Mouse (Mus musculus) hindbrain, embryonic 11.5 days (tissue): ENCODE data around the gene Homer2. TPM values are rescaled to one million over a fixed set of nuclear protein-coding genes. Genes with fewer than 3 reads are reported as not detected.

Source experiments
- ATAC-seq: fragments of 200-750 bp; cut with Nextera tagmentation; 2 replicates; pipeline ENCODE4 v1.8.0; 2017; ENCODE audit warnings: mild to moderate bottlenecking, moderate TSS enrichment, moderate library complexity; ENCODE audit not compliant: low FRiP score
- DNase-seq: peaks from one replicate; pipeline ENCODE4 v3.0.0-alpha.2; 2015; ENCODE audit warnings: low spot score
- H3K27ac ChIP-seq: fragments of 300-500 bp; sonication (generic); 2 replicates; pipeline ENCODE4 v1.5.1; 2014; ENCODE audit warnings: mild to moderate bottlenecking, low read depth, low read length
- H3K27me3 ChIP-seq: fragments of 300-500 bp; sonication (generic); 2 replicates; pipeline ENCODE4 v1.6.1; 2014; ENCODE audit warnings: mild to moderate bottlenecking, low read length, moderate library complexity, mixed read lengths; ENCODE audit not compliant: control insufficient read depth, insufficient read depth
- H3K36me3 ChIP-seq: fragments of 300-500 bp; sonication (generic); 2 replicates; pipeline ENCODE4 v1.6.1; 2014; ENCODE audit warnings: mild to moderate bottlenecking, low read length, moderate library complexity, mixed read lengths; ENCODE audit not compliant: control insufficient read depth, insufficient read depth
- H3K4me1 ChIP-seq: fragments of 300-500 bp; sonication (generic); replicated peaks from 2 replicates; pipeline ENCODE4 v1.6.1; 2014; ENCODE audit warnings: low read length, mixed read lengths; ENCODE audit not compliant: control insufficient read depth, insufficient read depth
- H3K4me2 ChIP-seq: fragments of 300-500 bp; sonication (generic); replicated peaks from 2 replicates; pipeline ENCODE4 v1.6.1; 2014; ENCODE audit warnings: mild to moderate bottlenecking, low read depth, low read length
- H3K4me3 ChIP-seq: fragments of 300-500 bp; sonication (generic); 2 replicates; pipeline ENCODE4 v1.5.1; 2014; ENCODE audit warnings: low read depth, low read length
- H3K9ac ChIP-seq: fragments of 300-500 bp; sonication (generic); 2 replicates; pipeline ENCODE4 v1.6.1; 2014; ENCODE audit warnings: low read depth, low read length
- H3K9me3 ChIP-seq: fragments of 300-500 bp; sonication (generic); 2 replicates; pipeline ENCODE4 v1.6.1; 2016; ENCODE audit warnings: low read length; ENCODE audit not compliant: control insufficient read depth
- WGBS: fragments of 180-500 bp; shearing (Covaris S2); extraction: QIAGEN DNeasy Blood & Tissue Kit; methylation state at CpG from one replicate; pipeline ENCODE4 v1.1.7; 2014; 5-methylcytosine and 5-hydroxymethylcytosine counted together
- polyA plus RNA-seq: library from polyadenylated mRNA; unstranded; fragments of >200 nt; fragmentation: Nextera tagmentation; extraction: Ambion mirVana; gene quantifications from 2 replicates; pipeline ENCODE4 v1.2.1, GENCODE M21; 2014

The Homer2 gene
- 22.2 and 24.4 TPM in 2 replicates for polyA plus RNA-seq

GRCm38 (mm10) chr7:81707471-81708140 lies at the start of gene Homer2:
TSS of gene Homer2 (minus strand) at chr7:81707527.
- Histone ChIP-seq H3K36me3 (no peaks in the 10 kb centered on the region), H3K4me1 (peaks cover 4% of the 10 kb centered on the region; the same call in 1 of the 2 replicates), H3K9me3 (no peaks in the 10 kb centered on the region), H3K4me3 (peak within 1 kb of the TSS; percentile 63), H3K27me3 (peaks cover 10% of the 10 kb centered on the region), H3K27ac (0 out of 2 replicates have a peak within 1 kb of the TSS, but pooled peaks have one; percentile 24), H3K4me2 (peak within 1 kb of the TSS; percentile 92), H3K9ac (peak within 1 kb of the TSS; percentile 75)
- DNase-seq (no peak), ATAC-seq (no peak; the same call in 1 of the 2 replicates)
- WGBS, result 75% methylated on average over 14 of the region's 14 CpGs

- Histone ChIP-seq H3K4me2 (no peak overlapping the region), H3K27ac (no peak overlapping the region), H3K9me3 (no peaks in the 10 kb centered on the region), H3K27me3 (no peaks in the 10 kb centered on the region), H3K4me1 (no peaks in the 10 kb centered on the region), H3K36me3 (no peaks in the 10 kb centered on the region), H3K9ac (no peak overlapping the region), H3K4me3 (no peak overlapping the region)
- ATAC-seq, result no peak
- no peak for DNase-seq
- 84% methylated on average over 3 of the region's 3 CpGs for WGBS
These were observed 40.6 kb upstream of the Homer2 start for GRCm38 (mm10) chr7:81747956-81748355.

- no peak for DNase-seq
- Histone ChIP-seq H3K36me3 (no peaks in the 10 kb centered on the region), H3K4me3 (no peak overlapping the region), H3K9ac (no peak overlapping the region), H3K27ac (no peak overlapping the region), H3K9me3 (no peaks in the 10 kb centered on the region), H3K4me1 (no peaks in the 10 kb centered on the region), H3K4me2 (no peak overlapping the region), H3K27me3 (no peaks in the 10 kb centered on the region)
- 79% methylated on average over 4 of the region's 4 CpGs for WGBS
- ATAC-seq, result no peak
These were observed 36.8 kb upstream of the Homer2 start for GRCm38 (mm10) chr7:81744145-81744544.

- no peak overlapping the region for H3K9ac ChIP-seq
- no peaks in the 10 kb centered on the region for H3K27me3 ChIP-seq
- H3K4me3 ChIP-seq, result no peak overlapping the region
- no peaks in the 10 kb centered on the region for H3K9me3 ChIP-seq
- H3K4me1 ChIP-seq, result no peaks in the 10 kb centered on the region
- H3K27ac ChIP-seq, result no peak overlapping the region
- H3K36me3 ChIP-seq, result no peaks in the 10 kb centered on the region
- no peak for DNase-seq
- no peak for ATAC-seq
- no peak overlapping the region for H3K4me2 ChIP-seq
- WGBS, result 95% methylated on average over 7 of the region's 7 CpGs
These were observed 32.7 kb upstream of the Homer2 start for GRCm38 (mm10) chr7:81740010-81740409.

- no peak for DNase-seq
- Histone ChIP-seq H3K27ac (no peak overlapping the region), H3K4me3 (no peak overlapping the region), H3K9me3 (no peaks in the 10 kb centered on the region), H3K9ac (no peak overlapping the region), H3K4me2 (no peak overlapping the region), H3K27me3 (no peaks in the 10 kb centered on the region), H3K36me3 (no peaks in the 10 kb centered on the region), H3K4me1 (no peaks in the 10 kb centered on the region)
- ATAC-seq, result no peak
- 86% methylated on average over 8 of the region's 8 CpGs for WGBS
These were observed 31.5 kb upstream of the Homer2 start for GRCm38 (mm10) chr7:81738720-81739385.

- ATAC-seq (no peak), DNase-seq (no peak)
- Histone ChIP-seq H3K4me2 (no peak overlapping the region), H3K4me1 (no peaks in the 10 kb centered on the region), H3K9ac (no peak overlapping the region), H3K9me3 (no peaks in the 10 kb centered on the region), H3K27ac (no peak overlapping the region), H3K4me3 (no peak overlapping the region), H3K36me3 (no peaks in the 10 kb centered on the region), H3K27me3 (no peaks in the 10 kb centered on the region)
- 68% methylated on average over 9 of the region's 9 CpGs for whole genome bisulfite sequencing
These were observed 28.1 kb upstream of the Homer2 start for GRCm38 (mm10) chr7:81735300-81736048.

- Histone ChIP-seq H3K36me3 (no peaks in the 10 kb centered on the region), H3K4me3 (no peak overlapping the region), H3K4me1 (no peaks in the 10 kb centered on the region), H3K9me3 (no peaks in the 10 kb centered on the region), H3K9ac (no peak overlapping the region), H3K4me2 (no peak overlapping the region), H3K27ac (no peak overlapping the region), H3K27me3 (no peaks in the 10 kb centered on the region)
- ATAC-seq (no peak), DNase-seq (no peak)
- 86% methylated on average over 12 of the region's 12 CpGs for WGBS
These were observed 25.1 kb upstream of the Homer2 start for GRCm38 (mm10) chr7:81732183-81733089.

GRCm38 (mm10) chr7:81731181-81731651 lies 23.9 kb upstream of the Homer2 start:
- H3K4me3 ChIP-seq, result no peak overlapping the region
- DNase-seq, result no peak
- H3K9ac ChIP-seq, result no peak overlapping the region
- ATAC-seq, result no peak
- no peaks in the 10 kb centered on the region for H3K4me1 ChIP-seq
- H3K36me3 ChIP-seq, result no peaks in the 10 kb centered on the region
- H3K9me3 ChIP-seq, result no peaks in the 10 kb centered on the region
- WGBS, result 86% methylated on average over 6 of the region's 6 CpGs
- H3K27ac ChIP-seq, result no peak overlapping the region
- no peak overlapping the region for H3K4me2 ChIP-seq
- H3K27me3 ChIP-seq, result no peaks in the 10 kb centered on the region
